Mouse (Mus musculus): ENCODE data around the gene Mlxipl.

DNA sequence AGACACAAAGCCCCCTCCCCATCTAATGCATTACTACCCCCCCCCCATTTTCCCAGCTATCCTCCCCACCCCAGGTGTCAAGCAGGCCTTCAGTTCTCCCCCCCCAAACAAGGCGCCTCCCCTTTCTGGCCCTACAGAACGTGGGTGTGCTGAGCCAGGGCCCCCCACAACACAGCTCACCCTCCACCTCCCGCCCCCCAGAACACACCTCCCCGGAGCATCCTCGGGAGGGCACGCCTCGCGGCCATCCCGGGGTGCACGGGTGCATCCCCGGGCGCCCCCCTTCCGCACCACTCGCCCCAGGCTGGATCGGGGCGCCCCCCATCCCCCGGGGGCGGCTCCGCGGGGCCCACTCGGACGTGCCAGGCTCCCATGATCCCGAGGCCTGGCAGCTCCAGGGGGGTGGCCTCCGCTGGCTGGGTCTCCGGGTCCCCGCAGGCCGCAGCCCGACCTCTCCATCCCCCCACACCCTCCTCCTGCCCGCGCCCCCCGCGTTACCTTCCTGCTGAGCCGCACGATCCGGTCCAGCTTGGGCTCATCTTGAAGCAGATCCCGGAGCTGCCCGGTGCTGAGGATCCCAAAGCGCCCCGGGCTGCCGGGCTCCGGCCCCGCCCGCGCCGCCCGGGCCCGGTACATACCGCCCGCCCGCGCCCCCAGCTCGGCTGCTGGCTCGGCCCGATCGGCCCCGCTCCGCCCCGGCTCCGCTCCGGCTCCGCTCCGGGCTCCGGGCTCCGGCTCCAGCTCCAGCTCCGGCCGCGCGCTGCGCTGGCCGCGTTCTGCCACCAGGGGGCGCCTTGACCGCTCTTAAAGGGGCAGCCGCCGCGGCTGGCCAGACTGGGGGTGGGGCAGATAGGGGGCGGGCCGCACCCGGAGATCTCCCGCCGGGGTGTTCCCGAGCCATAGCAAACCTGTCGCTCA is 11.9 kb upstream of the Mlxipl start, which contains the start of gene Vps37d:
- TF ChIP-seq CTCF (IDR thresholded peaks at IDR 0.05; ENCODE audit: low read depth, low read length) (peak; percentile 80), POLR2A (IDR thresholded peaks at IDR 0.05; ENCODE audit: extremely low read depth, insufficient read depth, low read length) (no peak)

Data from liver, adult 2 months (tissue).